ENCODE assay signal across 14 mouse cellular contexts in genomic region chr13:37918336-37919261, GRCm38 (mm10).
DNase-seq lines count a peak whose midpoint lies in the region; ATAC-seq lines count a peak whose summit lies in the region.
"Had no signal": no experiment of that assay in that cellular context is flagged by ENCODE, and none has a peak within 500 bp of the region (broad histone marks: within the 10 kb centered on the region; RNA-seq: fewer than 3 reads in every experiment).

No protein-coding gene starts in this region.

- no peak overlapping the region for H3K27ac ChIP-seq in kidney, embryonic 14.5 days (ENCODE audit: low read depth, low read length)
- H3K27ac ChIP-seq: heart, embryonic 10.5 days; neural tube, embryonic 13.5 days had no signal

- H3K9ac ChIP-seq in kidney, embryonic 14.5 days (ENCODE audit: low read depth, low read length) = no peak overlapping the region
- H3K9ac ChIP-seq: neural tube, embryonic 13.5 days had no signal

- H3K4me3 ChIP-seq in kidney, embryonic 14.5 days (ENCODE audit: low read length) = no peak overlapping the region
- H3K4me3 ChIP-seq: heart, embryonic 10.5 days; neural tube, embryonic 13.5 days had no signal

- DNase-seq in kidney, adult 11 months = peak; percentile 68
- DNase-seq in testis, postnatal 10 days (ENCODE audit: low spot score) = peak; percentile 56
- no peak for DNase-seq in testis, postnatal 14 days (ENCODE audit: low spot score)
- peak; percentile 56 to 75 for DNase-seq in kidney, postnatal 25 days
- no peak for DNase-seq in ovary, postnatal 10 days (ENCODE audit: low spot score)
- DNase-seq in Muller cell, postnatal 12 days (ENCODE audit: inconsistent ontology term) = no peak
- DNase-seq: adrenal gland, postnatal 36 days; gastrocnemius, postnatal 10 days; heart, postnatal 36 days had no signal

- 90% methylated on average over 15 of the region's 15 CpGs for WGBS in kidney, embryonic 14.5 days

- ATAC-seq in kidney, embryonic 14.5 days (ENCODE audit: low FRiP score, low TSS enrichment) = no peak
- ATAC-seq: forebrain, embryonic 14.5 days had no signal

- no peaks in the 10 kb centered on the region for H3K4me1 ChIP-seq in kidney, embryonic 14.5 days (ENCODE audit: control insufficient read depth, insufficient read depth, low read length)
- H3K4me1 ChIP-seq: neural tube, embryonic 13.5 days had no signal

- peaks cover 53% of the 10 kb centered on the region for H3K36me3 ChIP-seq in kidney, embryonic 14.5 days (ENCODE audit: control insufficient read depth, insufficient read depth, low read length)

- no peak overlapping the region for H3K4me2 ChIP-seq in kidney, embryonic 14.5 days (replicated peaks; ENCODE audit: low read depth, low read length)
- H3K4me2 ChIP-seq: neural tube, embryonic 13.5 days had no signal

- no peaks in the 10 kb centered on the region for H3K27me3 ChIP-seq in kidney, embryonic 14.5 days (ENCODE audit: control insufficient read depth, insufficient read depth, low read length)
- H3K27me3 ChIP-seq: neural tube, embryonic 13.5 days had no signal

- no peaks in the 10 kb centered on the region for H3K9me3 ChIP-seq in kidney, embryonic 14.5 days (ENCODE audit: control insufficient read depth, low read length)
- H3K9me3 ChIP-seq: G1E; heart, embryonic 10.5 days; neural tube, embryonic 13.5 days had no signal

Comparison
In these comparisons a context has a peak if more than half of its experiments do, and no peak if none do; other contexts are left out.
1. DNase-seq: peak in kidney, adult 11 months (single experiment), testis, postnatal 10 days (single experiment) and kidney, postnatal 25 days (2 of 2); none in testis, postnatal 14 days (single experiment), ovary, postnatal 10 days (single experiment) and Muller cell, postnatal 12 days (single experiment).